Mouse (Mus musculus) left cerebral cortex, postnatal 10 days (tissue): ENCODE data around the gene Tacc2. TPM values are rescaled to one million over a fixed set of nuclear protein-coding genes. Genes with fewer than 3 reads are reported as not detected.
A peak's percentile ranks its signal among the peaks of the same experiment; 100 is the strongest.

Source experiments
- DNase-seq, 2 experiments: peaks; one replicate each; pipeline ENCODE4 v3.0.0; 2021 to 2022; ENCODE audit warnings: low spot score in 2 of 2, mixed read lengths in 1 of 2; ENCODE audit errors: extremely low spot score in 1 of 2
- intact Hi-C: fragments of 180-260 bp; cut with DNase I; formaldehyde crosslinking; loops from one replicate; pipeline ENCODE4 v1.15.1; 2025
- total RNA-seq, 2 experiments: library from RNA; stranded (reverse); gene quantifications; 2 replicates each; pipeline ENCODE4 v1.2.3; 2021

Gene Tacc2
- total RNA-seq, 2 experiments from 2014 or later, result 79.4 to 81.9 TPM

GRCm38 (mm10) chr7:130636274-130636673 lies 59.0 kb downstream of the Tacc2 start:
- no peak for DNase-seq
- intact Hi-C loops, result no loop called here

- intact Hi-C loops, result no loop called here
- DNase-seq, result no peak
Measured at GRCm38 (mm10) chr7:130636902-130637301, 59.7 kb downstream of the Tacc2 start.

- intact Hi-C loops, result no loop called here
- no peak for DNase-seq
Measured at GRCm38 (mm10) chr7:130637811-130638210, 60.6 kb downstream of the Tacc2 start.

- DNase-seq, result no peak
- intact Hi-C loops, result no loop called here
Measured at GRCm38 (mm10) chr7:130640681-130641080, 63.4 kb downstream of the Tacc2 start.

- DNase-seq, result peak in 1 of 2 experiments; percentile 44
Measured at GRCm38 (mm10) chr7:130645332-130645993, 68.2 kb downstream of the Tacc2 start.

GRCm38 (mm10) chr7:130645994-130646761 lies 68.9 kb downstream of the Tacc2 start:
- peak in 1 of 2 experiments; percentile 68 for DNase-seq
- intact Hi-C loops, result no loop called here

More at GRCm38 (mm10) chr7:130645332-130645993, 68.2 kb downstream of the Tacc2 start:
- intact Hi-C loops, result no loop called here

- intact Hi-C loops, result no loop called here
- DNase-seq, result peak in 1 of 2 experiments; percentile 73
Measured at GRCm38 (mm10) chr7:130646762-130647139, 69.5 kb downstream of the Tacc2 start.

- intact Hi-C loops, result no loop called here
- DNase-seq, result no peak
Measured at GRCm38 (mm10) chr7:130648061-130648460, 70.8 kb downstream of the Tacc2 start.

- intact Hi-C loops, result no loop called here
- DNase-seq, result no peak
Measured at GRCm38 (mm10) chr7:130649257-130649656, 72.0 kb downstream of the Tacc2 start.

GRCm38 (mm10) chr7:130650621-130651020 lies 73.4 kb downstream of the Tacc2 start:
- DNase-seq, result no peak
- intact Hi-C loops, result no loop called here

GRCm38 (mm10) chr7:130653036-130653555 lies 75.9 kb downstream of the Tacc2 start:
- DNase-seq, result no peak
- intact Hi-C loops, result no loop called here

- intact Hi-C loops, result no loop called here
Measured at GRCm38 (mm10) chr7:130654562-130654961, 77.3 kb downstream of the Tacc2 start.

GRCm38 (mm10) chr7:130656965-130657364 lies 79.7 kb downstream of the Tacc2 start:
- no peak for DNase-seq
- intact Hi-C loops, result no loop called here

More at GRCm38 (mm10) chr7:130654562-130654961, 77.3 kb downstream of the Tacc2 start:
- no peak for DNase-seq

GRCm38 (mm10) chr7:130657751-130658150 lies 80.5 kb downstream of the Tacc2 start:
- intact Hi-C loops, result no loop called here
- peak; percentile 27 to 89 for DNase-seq

GRCm38 (mm10) chr7:130659129-130659528 lies 81.9 kb downstream of the Tacc2 start:
- DNase-seq, result no peak
- intact Hi-C loops, result no loop called here

- DNase-seq, result no peak
- intact Hi-C loops, result no loop called here
Measured at GRCm38 (mm10) chr7:130662250-130662649, 85.0 kb downstream of the Tacc2 start.

- intact Hi-C loops, result no loop called here
- no peak for DNase-seq
Measured at GRCm38 (mm10) chr7:130662869-130663268, 85.6 kb downstream of the Tacc2 start.

GRCm38 (mm10) chr7:130664037-130664436 lies 86.8 kb downstream of the Tacc2 start:
- intact Hi-C loops, result no loop called here

GRCm38 (mm10) chr7:130664629-130665028 lies 87.4 kb downstream of the Tacc2 start:
- intact Hi-C loops, result no loop called here
- DNase-seq, result no peak

More at GRCm38 (mm10) chr7:130664037-130664436, 86.8 kb downstream of the Tacc2 start:
- DNase-seq, result no peak

- no peak for DNase-seq
- intact Hi-C loops, result no loop called here
Measured at GRCm38 (mm10) chr7:130665358-130665757, 88.1 kb downstream of the Tacc2 start.
